Mouse (Mus musculus): Measurements from ENCODE around the gene Asic5. TPM values are rescaled to one million over a fixed set of nuclear protein-coding genes. Genes with fewer than 3 reads are reported as not detected.
A peak's percentile ranks its signal among the peaks of the same experiment; 100 is the strongest.

Asic5 gene
- polyA plus RNA-seq (2015; fragmentation: Nextera tagmentation; extraction: Ambion mirVana), result 0.21 TPM in 1 of 2 replicates, not detected in the other

DNA sequence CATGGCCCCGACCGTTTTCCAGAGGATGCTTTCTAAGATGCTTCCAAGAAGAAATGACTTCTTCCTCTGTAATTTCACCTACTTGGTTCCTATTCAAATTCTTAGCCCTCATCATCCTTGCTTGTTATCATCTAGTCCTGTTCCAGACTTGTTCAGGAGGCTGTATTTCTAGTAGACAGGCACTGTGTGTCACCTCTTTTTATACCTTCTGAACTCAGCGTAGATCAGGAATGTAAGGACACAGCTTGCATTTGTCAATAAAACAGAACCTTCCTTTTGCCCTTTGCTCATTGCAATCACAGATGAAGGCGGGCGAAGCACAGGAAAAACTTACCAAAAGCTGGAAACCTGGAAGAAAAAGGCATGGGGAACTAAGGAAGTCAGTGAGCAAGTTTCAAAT, at the start of gene Asic5:
TSS of gene Asic5 (plus strand) at position 301 of the 400 bp plus-strand sequence.
- Histone ChIP-seq H3K27ac (ENCODE audit: low read length) (no peak within 1 kb of the TSS), H3K4me3 (replicated peaks; ENCODE audit: low read length) (no peak within 1 kb of the TSS), H3K36me3 (ENCODE audit: control insufficient read depth, insufficient read depth) (no peaks in the 10 kb centered on the region), H3K27me3 (replicated peaks; ENCODE audit: control insufficient read depth, insufficient read depth, low read length) (no peaks in the 10 kb centered on the region), H3K4me1 (replicated peaks; ENCODE audit: control insufficient read depth, insufficient read depth, low read length) (no peaks in the 10 kb centered on the region), H3K9ac (replicated peaks; ENCODE audit: low read depth, low read length) (no peak within 1 kb of the TSS), H3K9me3 (ENCODE audit: control insufficient read depth, low read length) (no peaks in the 10 kb centered on the region), H3K4me2 (ENCODE audit: low read length) (no peak within 1 kb of the TSS)
- 92% methylated on average over 5 of the region's 5 CpGs for WGBS
- ATAC-seq, result no peak

GRCm38 (mm10) chr3:81933348-81933747, 48.7 kb upstream of the Asic5 start:
- Histone ChIP-seq H3K4me1 (replicated peaks; ENCODE audit: control insufficient read depth, insufficient read depth, low read length) (0 out of 2 replicates have a peak, but pooled peaks cover 4% of the 10 kb centered on the region), H3K27me3 (replicated peaks; ENCODE audit: control insufficient read depth, insufficient read depth, low read length) (no peaks in the 10 kb centered on the region), H3K9ac (replicated peaks; ENCODE audit: low read depth, low read length) (no peak overlapping the region), H3K27ac (ENCODE audit: low read length) (no peak overlapping the region), H3K4me3 (replicated peaks; ENCODE audit: low read length) (no peak overlapping the region), H3K36me3 (ENCODE audit: control insufficient read depth, insufficient read depth) (no peaks in the 10 kb centered on the region), H3K4me2 (ENCODE audit: low read length) (no peak overlapping the region), H3K9me3 (ENCODE audit: control insufficient read depth, low read length) (no peaks in the 10 kb centered on the region)
- ATAC-seq, result no peak
- WGBS, result 87% methylated on average over 4 of the region's 4 CpGs

GRCm38 (mm10) chr3:81938924-81939323, 43.2 kb upstream of the Asic5 start:
- Histone ChIP-seq H3K36me3 (ENCODE audit: control insufficient read depth, insufficient read depth) (no peaks in the 10 kb centered on the region), H3K4me2 (ENCODE audit: low read length) (no peak overlapping the region), H3K9me3 (ENCODE audit: control insufficient read depth, low read length) (no peaks in the 10 kb centered on the region), H3K4me3 (replicated peaks; ENCODE audit: low read length) (no peak overlapping the region), H3K27ac (ENCODE audit: low read length) (no peak overlapping the region), H3K27me3 (replicated peaks; ENCODE audit: control insufficient read depth, insufficient read depth, low read length) (no peaks in the 10 kb centered on the region), H3K4me1 (replicated peaks; ENCODE audit: control insufficient read depth, insufficient read depth, low read length) (no peaks in the 10 kb centered on the region), H3K9ac (replicated peaks; ENCODE audit: low read depth, low read length) (no peak overlapping the region)
- no peak for ATAC-seq
- WGBS, result 78% methylated on average over 3 of the region's 3 CpGs

DNA sequence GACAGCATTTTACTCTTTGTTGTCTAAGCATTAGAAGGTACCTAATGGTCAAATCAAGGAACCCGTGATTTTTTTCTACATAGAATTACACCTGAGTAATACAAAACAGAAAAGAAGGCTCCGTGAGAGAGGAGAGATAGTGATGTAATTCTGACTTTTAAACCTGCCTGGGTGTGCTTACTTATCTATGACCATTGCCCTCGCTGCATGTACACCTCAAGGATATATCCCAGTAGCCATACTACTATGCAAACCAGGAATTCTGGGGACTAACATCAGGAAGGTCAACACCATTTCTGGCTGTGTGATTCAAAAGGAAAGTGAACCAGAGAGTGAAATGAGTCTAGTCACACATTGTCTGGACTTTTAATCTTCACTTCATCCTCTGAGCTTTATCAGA, 39.7 kb upstream of the Asic5 start:
- ATAC-seq, result no peak
- WGBS, result 95% methylated on average over 3 of the region's 3 CpGs
- no peaks in the 10 kb centered on the region for H3K36me3 ChIP-seq (ENCODE audit: control insufficient read depth, insufficient read depth)

GRCm38 (mm10) chr3:81943097-81943496, 39.0 kb upstream of the Asic5 start:
- ATAC-seq, result no peak
- H3K36me3 ChIP-seq (ENCODE audit: control insufficient read depth, insufficient read depth), result no peaks in the 10 kb centered on the region
- no peaks in the 10 kb centered on the region for H3K4me1 ChIP-seq (replicated peaks; ENCODE audit: control insufficient read depth, insufficient read depth, low read length)
- 82% methylated on average over 3 of the region's 3 CpGs for WGBS
- no peak overlapping the region for H3K27ac ChIP-seq (ENCODE audit: low read length)
- H3K4me3 ChIP-seq (replicated peaks; ENCODE audit: low read length), result no peak overlapping the region
- H3K27me3 ChIP-seq (replicated peaks; ENCODE audit: control insufficient read depth, insufficient read depth, low read length), result no peaks in the 10 kb centered on the region
- H3K4me2 ChIP-seq (ENCODE audit: low read length), result no peak overlapping the region
- no peak overlapping the region for H3K9ac ChIP-seq (replicated peaks; ENCODE audit: low read depth, low read length)
- H3K9me3 ChIP-seq (ENCODE audit: control insufficient read depth, low read length), result no peaks in the 10 kb centered on the region

More for the DNA sequence above, 39.7 kb upstream of the Asic5 start:
- Histone ChIP-seq H3K4me2 (ENCODE audit: low read length) (no peak overlapping the region), H3K4me3 (replicated peaks; ENCODE audit: low read length) (no peak overlapping the region), H3K9me3 (ENCODE audit: control insufficient read depth, low read length) (no peaks in the 10 kb centered on the region), H3K9ac (replicated peaks; ENCODE audit: low read depth, low read length) (no peak overlapping the region), H3K27ac (ENCODE audit: low read length) (no peak overlapping the region), H3K27me3 (replicated peaks; ENCODE audit: control insufficient read depth, insufficient read depth, low read length) (no peaks in the 10 kb centered on the region), H3K4me1 (replicated peaks; ENCODE audit: control insufficient read depth, insufficient read depth, low read length) (no peaks in the 10 kb centered on the region)

DNA sequence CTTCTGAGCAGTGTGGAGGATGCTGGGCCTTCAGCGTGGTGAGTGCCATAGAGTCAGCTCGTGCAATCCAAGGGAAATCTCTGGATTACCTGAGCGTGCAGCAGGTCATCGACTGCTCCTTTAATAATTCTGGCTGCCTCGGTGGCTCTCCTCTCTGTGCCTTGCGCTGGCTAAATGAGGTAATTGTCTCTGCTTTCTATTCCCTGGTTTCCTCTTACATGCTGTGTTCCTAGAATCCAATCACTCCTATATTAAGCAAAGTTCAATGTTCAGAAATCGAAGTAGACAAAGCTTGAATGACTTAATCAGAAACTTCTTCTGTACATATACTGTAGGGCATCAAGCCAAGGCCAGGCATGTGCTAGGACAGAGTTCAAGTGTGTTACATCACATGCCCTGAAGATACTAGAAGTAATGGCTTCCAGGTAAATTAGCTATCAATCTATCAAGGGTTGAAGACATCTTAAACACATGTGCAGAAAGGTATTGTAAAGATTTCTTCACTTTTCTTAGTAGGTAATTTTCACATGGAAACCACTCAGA, 37.2 kb upstream of the Asic5 start:
- Histone ChIP-seq H3K4me2 (ENCODE audit: low read length) (no peak overlapping the region), H3K27ac (ENCODE audit: low read length) (no peak overlapping the region), H3K36me3 (ENCODE audit: control insufficient read depth, insufficient read depth) (no peaks in the 10 kb centered on the region), H3K9me3 (ENCODE audit: control insufficient read depth, low read length) (no peaks in the 10 kb centered on the region), H3K4me3 (replicated peaks; ENCODE audit: low read length) (no peak overlapping the region), H3K27me3 (replicated peaks; ENCODE audit: control insufficient read depth, insufficient read depth, low read length) (no peaks in the 10 kb centered on the region), H3K9ac (replicated peaks; ENCODE audit: low read depth, low read length) (no peak overlapping the region), H3K4me1 (replicated peaks; ENCODE audit: control insufficient read depth, insufficient read depth, low read length) (no peaks in the 10 kb centered on the region)
- WGBS, result 93% methylated on average over 7 of the region's 7 CpGs
- no peak for ATAC-seq

- Histone ChIP-seq H3K9me3 (ENCODE audit: control insufficient read depth, low read length) (no peaks in the 10 kb centered on the region), H3K27ac (ENCODE audit: low read length) (no peak overlapping the region), H3K4me2 (ENCODE audit: low read length) (no peak overlapping the region), H3K9ac (replicated peaks; ENCODE audit: low read depth, low read length) (no peak overlapping the region), H3K27me3 (replicated peaks; ENCODE audit: control insufficient read depth, insufficient read depth, low read length) (no peaks in the 10 kb centered on the region), H3K4me3 (replicated peaks; ENCODE audit: low read length) (no peak overlapping the region), H3K4me1 (replicated peaks; ENCODE audit: control insufficient read depth, insufficient read depth, low read length) (no peaks in the 10 kb centered on the region), H3K36me3 (ENCODE audit: control insufficient read depth, insufficient read depth) (no peaks in the 10 kb centered on the region)
- WGBS, result 91% methylated on average over 1 of the region's 1 CpGs
- ATAC-seq, result no peak
Observed at GRCm38 (mm10) chr3:81949048-81949447, 33.0 kb upstream of the Asic5 start.

GRCm38 (mm10) chr3:81951785-81952184, 30.3 kb upstream of the Asic5 start:
- no peaks in the 10 kb centered on the region for H3K4me1 ChIP-seq (replicated peaks; ENCODE audit: control insufficient read depth, insufficient read depth, low read length)
- no peak overlapping the region for H3K4me2 ChIP-seq (ENCODE audit: low read length)
- H3K9ac ChIP-seq (replicated peaks; ENCODE audit: low read depth, low read length), result no peak overlapping the region
- 45% methylated on average over 2 of the region's 2 CpGs for WGBS
- H3K36me3 ChIP-seq (ENCODE audit: control insufficient read depth, insufficient read depth), result no peaks in the 10 kb centered on the region
- no peaks in the 10 kb centered on the region for H3K27me3 ChIP-seq (replicated peaks; ENCODE audit: control insufficient read depth, insufficient read depth, low read length)
- H3K27ac ChIP-seq (ENCODE audit: low read length), result no peak overlapping the region
- no peak overlapping the region for H3K4me3 ChIP-seq (replicated peaks; ENCODE audit: low read length)
- H3K9me3 ChIP-seq (ENCODE audit: control insufficient read depth, low read length), result no peaks in the 10 kb centered on the region
- peak; percentile 61 for ATAC-seq

DNA sequence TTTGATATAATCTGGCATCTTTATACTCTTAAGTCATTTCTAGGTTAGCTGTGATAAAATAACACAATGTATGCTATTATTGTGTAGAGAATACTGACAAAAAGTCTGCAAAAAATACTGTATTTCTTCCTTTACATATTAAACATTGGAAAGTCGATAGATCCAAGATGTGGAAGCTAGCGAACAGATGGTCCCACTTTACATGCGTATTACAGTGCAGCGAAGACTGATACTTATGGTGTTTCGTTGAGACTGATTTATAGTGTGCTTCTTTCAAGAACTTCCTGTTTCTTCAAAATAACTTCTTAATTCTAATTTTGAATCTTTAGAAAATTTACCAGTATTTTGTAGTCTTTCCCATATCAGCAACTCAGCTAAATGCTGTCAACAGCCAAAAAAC, 24.6 kb upstream of the Asic5 start:
- H3K4me3 ChIP-seq (replicated peaks; ENCODE audit: low read length), result no peak overlapping the region
- no peaks in the 10 kb centered on the region for H3K9me3 ChIP-seq (ENCODE audit: control insufficient read depth, low read length)
- H3K36me3 ChIP-seq (ENCODE audit: control insufficient read depth, insufficient read depth), result no peaks in the 10 kb centered on the region
- ATAC-seq, result peak; percentile 67; the same call in 1 of the 2 replicates
- no peak overlapping the region for H3K9ac ChIP-seq (replicated peaks; ENCODE audit: low read depth, low read length)
- H3K27ac ChIP-seq (ENCODE audit: low read length), result no peak overlapping the region
- H3K4me1 ChIP-seq (replicated peaks; ENCODE audit: control insufficient read depth, insufficient read depth, low read length), result no peaks in the 10 kb centered on the region
- no peaks in the 10 kb centered on the region for H3K27me3 ChIP-seq (replicated peaks; ENCODE audit: control insufficient read depth, insufficient read depth, low read length)
- H3K4me2 ChIP-seq (ENCODE audit: low read length), result no peak overlapping the region
- WGBS, result 66% methylated on average over 5 of the region's 5 CpGs

GRCm38 (mm10) chr3:81961336-81961735, 20.8 kb upstream of the Asic5 start:
- Histone ChIP-seq H3K4me1 (replicated peaks; ENCODE audit: control insufficient read depth, insufficient read depth, low read length) (peaks cover 2% of the 10 kb centered on the region; the same call in 1 of the 2 replicates), H3K27me3 (replicated peaks; ENCODE audit: control insufficient read depth, insufficient read depth, low read length) (no peaks in the 10 kb centered on the region), H3K27ac (ENCODE audit: low read length) (no peak overlapping the region), H3K4me3 (replicated peaks; ENCODE audit: low read length) (no peak overlapping the region), H3K4me2 (ENCODE audit: low read length) (no peak overlapping the region), H3K9me3 (ENCODE audit: control insufficient read depth, low read length) (no peaks in the 10 kb centered on the region), H3K36me3 (ENCODE audit: control insufficient read depth, insufficient read depth) (no peaks in the 10 kb centered on the region), H3K9ac (replicated peaks; ENCODE audit: low read depth, low read length) (no peak overlapping the region)
- 87% methylated on average over 5 of the region's 5 CpGs for WGBS
- ATAC-seq, result no peak

Measured in forebrain, embryonic 16.5 days (tissue).